Mouse (Mus musculus) ES-Bruce4 (cell line): ENCODE results near the gene Tnrc6c.

ENCODE experiments used
- CTCF ChIP-seq: IDR thresholded peaks from one replicate; pipeline ENCODE4 v1.8.1; 2011; ENCODE audit warnings: low read depth, low read length
- EP300 ChIP-seq: IDR thresholded peaks from 2 replicates; pipeline ENCODE4 v1.6.1; 2011; ENCODE audit warnings: low read depth, low read length; ENCODE audit not compliant: insufficient read depth
- POLR2A ChIP-seq: IDR thresholded peaks from one replicate; pipeline ENCODE4 v1.8.1; 2011; ENCODE audit warnings: low read length; ENCODE audit not compliant: insufficient read depth

- TF ChIP-seq CTCF (no peak), POLR2A (no peak), EP300 (no peak)
These were observed 28.9 kb upstream of the Tnrc6c start for GRCm38 (mm10) chr11:117625196-117625595.
